Mouse (Mus musculus): Measurements from ENCODE around the gene Mat2a. TPM values are rescaled to one million over a fixed set of nuclear protein-coding genes. Genes with fewer than 3 reads are reported as not detected.
"Not testable (repeated sequence)": the region's sequence is repeated elsewhere in the genome, so short reads cannot be mapped to it uniquely, and the experiment has no call there.

The Mat2a gene
- polyA plus RNA-seq, 1 experiment from 2014 or later = 165 TPM

DNA sequence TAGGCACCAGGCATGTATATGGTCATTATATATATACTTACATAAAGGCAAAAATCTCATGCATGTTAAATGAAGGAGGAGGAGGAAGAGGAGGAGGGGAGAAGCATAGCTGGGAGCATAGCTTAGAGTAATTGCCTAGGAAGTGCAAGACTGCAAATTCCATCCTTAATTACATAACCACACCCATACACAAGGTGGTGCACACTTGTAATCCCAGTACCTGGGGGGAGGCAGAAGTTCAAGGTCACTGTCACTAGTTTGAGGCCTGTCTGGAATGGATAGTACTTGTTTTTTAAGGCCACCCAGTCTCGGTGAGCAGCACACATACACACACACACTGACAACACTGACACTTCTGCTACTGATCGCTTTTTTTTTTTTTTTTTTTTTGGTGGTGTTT, 13.0 kb upstream of the Mat2a start:
- H3K4me1 ChIP-seq (ENCODE audit: insufficient read depth, low read depth, low read length) = peaks cover 4% of the 10 kb centered on the region; the same call in 1 of the 2 replicates
- H3K36me3 ChIP-seq (ENCODE audit: insufficient read depth, low read length) = no peaks in the 10 kb centered on the region
- H3K4me2 ChIP-seq (replicated peaks; ENCODE audit: low read depth, low read length) = no peak overlapping the region
- no peaks in the 10 kb centered on the region for H3K27me3 ChIP-seq (replicated peaks; ENCODE audit: insufficient read depth, low read length)
- H3K27ac ChIP-seq (ENCODE audit: low read length) = no peak overlapping the region
- WGBS = 90% methylated on average over 1 of the region's 2 CpGs
- DNase-seq (ENCODE audit: low spot score) = no peak
- no peak for ATAC-seq
- no peaks in the 10 kb centered on the region for H3K9me3 ChIP-seq (ENCODE audit: low read length)
- no peak overlapping the region for H3K4me3 ChIP-seq (ENCODE audit: low read depth, low read length)
- H3K9ac ChIP-seq (replicated peaks; ENCODE audit: low read depth) = no peak overlapping the region
- TF ChIP-seq EP300 (IDR thresholded peaks at IDR 0.05) (no peak), CTCF (IDR thresholded peaks at IDR 0.05) (no peak)

- H3K27me3 ChIP-seq (replicated peaks; ENCODE audit: insufficient read depth, low read length); ATAC-seq; H3K9me3 ChIP-seq (ENCODE audit: low read length); H3K4me1 ChIP-seq (ENCODE audit: insufficient read depth, low read depth, low read length); H3K4me2 ChIP-seq (replicated peaks; ENCODE audit: low read depth, low read length); H3K9ac ChIP-seq (replicated peaks; ENCODE audit: low read depth); H3K36me3 ChIP-seq (ENCODE audit: insufficient read depth, low read length); H3K27ac ChIP-seq (ENCODE audit: low read length); H3K4me3 ChIP-seq (ENCODE audit: low read depth, low read length); DNase-seq (ENCODE audit: low spot score): not testable (repeated sequence)
- WGBS = 78% methylated on average over 2 of the region's 2 CpGs
Observed at GRCm38 (mm10) chr6:72451778-72452177, 12.4 kb upstream of the Mat2a start.

DNA sequence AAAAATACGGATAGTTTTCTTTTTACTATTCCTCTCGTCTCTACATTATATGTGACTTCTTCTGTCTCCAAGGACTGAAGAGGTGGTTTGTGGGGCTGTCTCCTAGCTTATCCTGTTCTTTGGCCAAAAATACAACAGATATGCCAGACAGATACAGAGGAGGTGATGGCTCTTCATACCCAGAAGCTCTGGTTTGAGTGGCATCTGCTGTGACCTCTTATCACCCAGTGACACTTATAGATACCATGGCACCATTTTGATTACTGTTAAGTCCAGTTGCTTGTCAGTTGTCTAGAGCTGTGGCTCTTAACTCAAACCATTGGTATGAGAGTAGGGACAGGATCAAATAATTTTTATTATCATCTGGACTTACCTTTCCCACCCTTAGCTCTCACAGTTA, 8.1 kb upstream of the Mat2a start:
- WGBS = 81% methylated on average over 2 of the region's 2 CpGs

DNA sequence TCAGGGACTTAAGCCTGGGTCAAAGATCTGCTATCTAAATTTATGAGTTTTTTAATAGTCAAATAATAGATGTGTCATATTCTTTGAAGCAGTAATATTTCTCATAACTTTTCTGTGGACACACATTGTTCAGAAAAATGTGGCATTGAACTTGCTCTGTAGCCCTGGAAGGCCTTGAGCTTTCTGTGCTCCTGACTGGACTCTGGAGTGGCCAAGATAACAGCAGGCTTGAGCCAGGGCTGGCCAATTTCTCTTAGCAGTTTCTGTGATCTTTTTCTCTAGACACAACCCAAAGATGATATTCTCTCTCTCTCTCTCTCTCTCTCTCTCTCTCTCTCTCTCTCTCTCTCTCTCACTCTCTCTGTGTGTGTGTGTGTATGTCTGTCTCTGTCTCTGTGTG, 5.7 kb upstream of the Mat2a start:
- ATAC-seq (no peak), DNase-seq (ENCODE audit: low spot score) (no peak)
- Histone ChIP-seq H3K27ac (ENCODE audit: low read length) (no peak overlapping the region), H3K36me3 (ENCODE audit: insufficient read depth, low read length) (no peaks in the 10 kb centered on the region), H3K4me1 (ENCODE audit: insufficient read depth, low read depth, low read length) (peaks cover 8% of the 10 kb centered on the region), H3K9me3 (ENCODE audit: low read length) (no peaks in the 10 kb centered on the region), H3K27me3 (replicated peaks; ENCODE audit: insufficient read depth, low read length) (no peaks in the 10 kb centered on the region), H3K4me2 (replicated peaks; ENCODE audit: low read depth, low read length) (no peak overlapping the region), H3K9ac (replicated peaks; ENCODE audit: low read depth) (no peak overlapping the region), H3K4me3 (ENCODE audit: low read depth, low read length) (no peak overlapping the region)
- TF ChIP-seq EP300 (IDR thresholded peaks at IDR 0.05) (no peak), CTCF (IDR thresholded peaks at IDR 0.05) (no peak)

More for the DNA sequence above, 8.1 kb upstream of the Mat2a start:
- H3K4me3 ChIP-seq (ENCODE audit: low read depth, low read length) = no peak overlapping the region
- no peak for TF ChIP-seq CTCF (IDR thresholded peaks at IDR 0.05)
- no peak for TF ChIP-seq EP300 (IDR thresholded peaks at IDR 0.05)
- H3K36me3 ChIP-seq (ENCODE audit: insufficient read depth, low read length) = no peaks in the 10 kb centered on the region
- no peak overlapping the region for H3K4me2 ChIP-seq (replicated peaks; ENCODE audit: low read depth, low read length)
- DNase-seq (ENCODE audit: low spot score) = no peak
- no peak overlapping the region for H3K9ac ChIP-seq (replicated peaks; ENCODE audit: low read depth)
- no peaks in the 10 kb centered on the region for H3K4me1 ChIP-seq (ENCODE audit: insufficient read depth, low read depth, low read length)
- no peak overlapping the region for H3K27ac ChIP-seq (ENCODE audit: low read length)
- no peaks in the 10 kb centered on the region for H3K27me3 ChIP-seq (replicated peaks; ENCODE audit: insufficient read depth, low read length)
- H3K9me3 ChIP-seq (ENCODE audit: low read length) = no peaks in the 10 kb centered on the region
- ATAC-seq = no peak

- no peaks in the 10 kb centered on the region for H3K27me3 ChIP-seq (replicated peaks; ENCODE audit: insufficient read depth, low read length)
- DNase-seq (ENCODE audit: low spot score) (no peak), ATAC-seq (no peak)
- H3K4me1 ChIP-seq (ENCODE audit: insufficient read depth, low read depth, low read length) = peaks cover 10% of the 10 kb centered on the region
- TF ChIP-seq CTCF (IDR thresholded peaks at IDR 0.05) (no peak), EP300 (IDR thresholded peaks at IDR 0.05) (no peak)
- H3K4me2 ChIP-seq (replicated peaks; ENCODE audit: low read depth, low read length) = no peak overlapping the region
- WGBS = 79% methylated on average over 1 of the region's 1 CpGs
- no peaks in the 10 kb centered on the region for H3K36me3 ChIP-seq (ENCODE audit: insufficient read depth, low read length)
- H3K9me3 ChIP-seq (ENCODE audit: low read length) = no peaks in the 10 kb centered on the region
- no peak overlapping the region for H3K4me3 ChIP-seq (ENCODE audit: low read depth, low read length)
- H3K27ac ChIP-seq (ENCODE audit: low read length) = no peak overlapping the region
- no peak overlapping the region for H3K9ac ChIP-seq (replicated peaks; ENCODE audit: low read depth)
Observed at GRCm38 (mm10) chr6:72442921-72443604, 3.7 kb upstream of the Mat2a start.

DNA sequence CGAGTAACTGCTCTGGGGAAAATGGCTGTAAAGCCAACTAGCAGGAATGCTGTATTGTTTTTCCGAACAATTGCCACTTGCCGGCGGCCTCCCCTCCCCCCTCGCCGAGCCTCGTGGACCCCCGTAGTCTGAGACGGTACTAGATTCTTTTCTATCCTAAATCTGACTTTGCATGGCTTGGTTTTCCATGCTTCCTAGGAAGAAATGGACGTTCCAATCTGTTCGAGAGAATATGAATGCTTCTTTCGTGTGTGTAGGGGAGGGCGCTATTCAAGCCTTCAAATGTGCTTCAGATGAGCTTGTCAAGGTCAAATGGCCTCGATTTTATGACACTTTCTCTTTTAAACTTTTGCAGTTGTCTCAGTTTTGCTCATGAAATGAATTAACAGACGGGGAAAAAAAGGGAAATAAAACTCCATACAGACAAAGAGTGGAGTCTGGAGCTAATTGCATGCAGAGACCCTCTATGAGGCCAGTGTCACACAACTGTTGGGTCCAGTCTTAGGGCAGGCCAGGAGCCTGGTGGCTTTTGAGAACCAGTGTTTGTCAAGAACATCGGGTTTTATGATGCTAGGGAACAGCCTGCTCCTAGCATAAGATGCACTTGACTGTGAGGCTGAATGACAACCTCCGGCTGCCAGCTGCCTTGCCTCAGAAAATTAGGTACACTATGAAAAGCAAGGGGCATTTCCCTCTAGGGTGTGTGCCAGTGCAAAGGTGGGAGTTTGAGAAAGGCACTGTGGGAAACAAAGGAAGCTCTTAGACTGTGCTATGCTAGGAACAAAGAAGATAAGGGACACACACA, 1.0 kb upstream of the Mat2a start:
- DNase-seq (ENCODE audit: low spot score) = peak; percentile 39
- WGBS = 7% methylated on average over 17 of the region's 17 CpGs

More for the DNA sequence above, 1.0 kb upstream of the Mat2a start:
- H3K36me3 ChIP-seq (ENCODE audit: insufficient read depth, low read length) = peaks cover 13% of the 10 kb centered on the region
- peak overlapping the region; percentile 98 for H3K4me3 ChIP-seq (ENCODE audit: low read depth, low read length)
- TF ChIP-seq EP300 (IDR thresholded peaks at IDR 0.05) (peak; percentile 44; the same call in 1 of the 2 replicates), CTCF (IDR thresholded peaks at IDR 0.05) (no peak)
- H3K4me2 ChIP-seq (replicated peaks; ENCODE audit: low read depth, low read length) = peak overlapping the region; percentile 89
- ATAC-seq = no peak
- peak overlapping the region; percentile 99 for H3K9ac ChIP-seq (replicated peaks; ENCODE audit: low read depth)
- H3K9me3 ChIP-seq (ENCODE audit: low read length) = no peaks in the 10 kb centered on the region
- H3K27ac ChIP-seq (ENCODE audit: low read length) = peak overlapping the region; percentile 100
- H3K4me1 ChIP-seq (ENCODE audit: insufficient read depth, low read depth, low read length) = peaks cover 13% of the 10 kb centered on the region
- no peaks in the 10 kb centered on the region for H3K27me3 ChIP-seq (replicated peaks; ENCODE audit: insufficient read depth, low read length)

All from lung, postnatal 0 days (tissue).